Mouse (Mus musculus) testis, postnatal 14 days (tissue): ENCODE measurements around the gene Tmem38a.
A peak's percentile ranks its signal among the peaks of the same experiment; 100 is the strongest.

Source experiments
- DNase-seq: peaks from one replicate; pipeline ENCODE4 v3.0.0; 2021; ENCODE audit warnings: low spot score

Gene Tmem38a

GRCm38 (mm10) chr8:72571611-72572473 is at the start of gene Tmem38a:
TSS of gene Tmem38a (plus strand) at chr8:72572055.
- peak; percentile 73 for DNase-seq

GRCm38 (mm10) chr8:72532103-72532502 is 39.8 kb upstream of the Tmem38a start:
- DNase-seq, result no peak

- no peak for DNase-seq
These were observed 37.0 kb upstream of the Tmem38a start for GRCm38 (mm10) chr8:72534888-72535287.

- no peak for DNase-seq
These were observed 32.6 kb upstream of the Tmem38a start for GRCm38 (mm10) chr8:72539234-72539633.

GRCm38 (mm10) chr8:72547122-72547801 is 24.6 kb upstream of the Tmem38a start:
- no peak for DNase-seq

GRCm38 (mm10) chr8:72547802-72548643 is 23.8 kb upstream of the Tmem38a start, which contains the start of gene Med26:
TSS of gene Med26 (minus strand) at chr8:72548270.
- DNase-seq, result peak; percentile 99

GRCm38 (mm10) chr8:72548644-72549313 is 23.1 kb upstream of the Tmem38a start:
- DNase-seq, result no peak

- DNase-seq, result peak; percentile 35
These were observed 22.5 kb upstream of the Tmem38a start for GRCm38 (mm10) chr8:72549314-72549892.

- DNase-seq, result no peak
These were observed 16.1 kb upstream of the Tmem38a start for GRCm38 (mm10) chr8:72555770-72556169.

GRCm38 (mm10) chr8:72561111-72561689 is 10.7 kb upstream of the Tmem38a start:
- no peak for DNase-seq

GRCm38 (mm10) chr8:72565970-72566369 is 5.9 kb upstream of the Tmem38a start:
- DNase-seq, result no peak

- DNase-seq, result peak; percentile 96
These were observed 933 bp upstream of the Tmem38a start, which contains the start of gene Smim7 for GRCm38 (mm10) chr8:72570633-72571610. TSS of gene Smim7 (minus strand) at chr8:72571088.

- no peak for DNase-seq
These were observed 652 bp downstream of the Tmem38a start for GRCm38 (mm10) chr8:72572507-72572906.

- no peak for DNase-seq
These were observed 1.6 kb downstream of the Tmem38a start for GRCm38 (mm10) chr8:72573450-72573849.

- DNase-seq, result no peak
These were observed 4.1 kb downstream of the Tmem38a start for GRCm38 (mm10) chr8:72575915-72576314.

- no peak for DNase-seq
These were observed 5.4 kb downstream of the Tmem38a start for GRCm38 (mm10) chr8:72577266-72577665.

GRCm38 (mm10) chr8:72577941-72578340 is 6.1 kb downstream of the Tmem38a start:
- no peak for DNase-seq

- DNase-seq, result no peak
These were observed 7.5 kb downstream of the Tmem38a start for GRCm38 (mm10) chr8:72579374-72579773.

GRCm38 (mm10) chr8:72583056-72583771 is 11.4 kb downstream of the Tmem38a start:
- DNase-seq, result no peak
